Mouse (Mus musculus): ENCODE measurements around the gene Kcnj8. TPM values are rescaled to one million over a fixed set of nuclear protein-coding genes. Genes with fewer than 3 reads are reported as not detected.

Gene Kcnj8
- 0.70 and 1.4 TPM in 2 replicates for polyA plus RNA-seq (2016; fragmentation: Nextera tagmentation; extraction: Ambion mirVana)

DNA sequence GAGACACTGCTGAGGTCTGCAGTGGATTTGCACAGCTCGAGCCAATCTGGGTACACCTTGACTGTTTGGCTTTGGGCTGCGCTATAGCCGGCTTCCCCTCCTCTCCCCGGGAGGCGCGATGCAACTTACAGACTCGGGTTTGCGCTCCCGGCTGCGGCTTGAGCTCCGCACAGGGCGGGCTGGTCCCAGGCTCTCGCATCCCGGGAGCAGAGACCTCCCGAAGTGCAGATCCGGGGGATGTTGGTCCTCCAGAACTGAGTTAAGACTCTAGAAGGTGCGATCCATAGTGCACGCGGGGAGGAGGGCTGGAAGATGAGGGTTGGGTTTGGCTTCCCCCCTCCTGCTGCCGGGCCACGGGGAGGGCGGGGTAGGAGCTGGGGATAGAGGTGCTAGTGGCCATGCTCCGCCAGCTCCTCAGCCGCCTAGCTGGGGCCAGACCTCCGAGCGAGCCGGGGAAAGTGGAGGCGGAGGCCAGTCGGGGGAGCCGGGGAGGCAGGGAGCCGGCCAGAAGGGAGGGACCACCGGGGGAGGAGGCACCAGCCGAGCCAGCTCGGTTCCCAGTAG is at the start of gene Kcnj8:
Kcnj8 (minus strand) TSS at position 560 of the 564 bp plus-strand sequence.
- peak; percentile 81 for DNase-seq (ENCODE audit: low spot score)

GRCm38 (mm10) chr6:142616659-142617058 is 45.2 kb upstream of the Kcnj8 start:
- peaks cover 33% of the 10 kb centered on the region; the same call in 1 of the 2 replicates for H3K36me3 ChIP-seq
- no peak for DNase-seq (ENCODE audit: low spot score)
- H3K4me1 ChIP-seq, result no peaks in the 10 kb centered on the region
- no peaks in the 10 kb centered on the region for H3K27me3 ChIP-seq (ENCODE audit: insufficient read depth, poor library complexity, severe bottlenecking)
- H3K4me3 ChIP-seq, result no peak overlapping the region
- H3K27ac ChIP-seq, result no peak overlapping the region
- WGBS, result 31% methylated on average over 3 of the region's 3 CpGs
- no peaks in the 10 kb centered on the region for H3K9me3 ChIP-seq

More for the DNA sequence above, at the start of gene Kcnj8:
- H3K9me3 ChIP-seq, result no peaks in the 10 kb centered on the region
- H3K27ac ChIP-seq, result peak within 1 kb of the TSS; percentile 65; the same call in 1 of the 2 replicates
- H3K27me3 ChIP-seq (ENCODE audit: insufficient read depth, poor library complexity, severe bottlenecking), result peaks cover 57% of the 10 kb centered on the region
- peaks cover 22% of the 10 kb centered on the region for H3K4me1 ChIP-seq
- H3K4me3 ChIP-seq, result peak within 1 kb of the TSS; percentile 66
- no peaks in the 10 kb centered on the region for H3K36me3 ChIP-seq
- WGBS, result under 1% methylated on average over 34 of the region's 34 CpGs

DNA sequence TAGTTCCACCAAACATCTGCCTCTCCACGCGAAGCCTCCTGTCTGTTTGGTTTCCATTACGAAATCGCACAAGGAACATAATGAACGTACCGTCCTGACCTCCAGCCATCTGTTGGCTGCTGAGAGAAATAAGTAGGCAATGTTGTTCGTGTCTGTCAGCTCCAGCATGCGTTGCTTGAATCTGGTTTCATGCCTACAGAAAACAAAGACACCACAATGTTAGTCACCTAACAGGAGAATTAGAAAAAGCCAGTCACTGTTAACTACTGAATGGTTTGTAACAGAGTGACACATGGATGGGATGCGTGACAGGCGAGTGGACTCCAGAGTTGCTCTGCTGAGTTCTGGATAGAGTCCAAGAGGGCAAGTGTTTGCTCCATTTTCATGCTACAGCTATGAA is 42.9 kb upstream of the Kcnj8 start:
- Histone ChIP-seq H3K4me3 (no peak overlapping the region), H3K36me3 (peaks cover 26% of the 10 kb centered on the region; the same call in 1 of the 2 replicates), H3K9me3 (no peaks in the 10 kb centered on the region), H3K27ac (no peak overlapping the region), H3K4me1 (peaks cover 7% of the 10 kb centered on the region; the same call in 1 of the 2 replicates), H3K27me3 (ENCODE audit: insufficient read depth, poor library complexity, severe bottlenecking) (no peaks in the 10 kb centered on the region)
- no peak for DNase-seq (ENCODE audit: low spot score)
- WGBS, result 88% methylated on average over 10 of the region's 10 CpGs

GRCm38 (mm10) chr6:142612366-142612765 is 41.0 kb upstream of the Kcnj8 start:
- H3K4me1 ChIP-seq, result peaks cover 10% of the 10 kb centered on the region; the same call in 1 of the 2 replicates
- peaks cover 18% of the 10 kb centered on the region; the same call in 1 of the 2 replicates for H3K36me3 ChIP-seq
- H3K27ac ChIP-seq, result no peak overlapping the region
- no peak overlapping the region for H3K4me3 ChIP-seq
- no peak for DNase-seq (ENCODE audit: low spot score)
- H3K9me3 ChIP-seq, result no peaks in the 10 kb centered on the region
- 77% methylated on average over 8 of the region's 8 CpGs for WGBS
- H3K27me3 ChIP-seq (ENCODE audit: insufficient read depth, poor library complexity, severe bottlenecking), result no peaks in the 10 kb centered on the region

DNA sequence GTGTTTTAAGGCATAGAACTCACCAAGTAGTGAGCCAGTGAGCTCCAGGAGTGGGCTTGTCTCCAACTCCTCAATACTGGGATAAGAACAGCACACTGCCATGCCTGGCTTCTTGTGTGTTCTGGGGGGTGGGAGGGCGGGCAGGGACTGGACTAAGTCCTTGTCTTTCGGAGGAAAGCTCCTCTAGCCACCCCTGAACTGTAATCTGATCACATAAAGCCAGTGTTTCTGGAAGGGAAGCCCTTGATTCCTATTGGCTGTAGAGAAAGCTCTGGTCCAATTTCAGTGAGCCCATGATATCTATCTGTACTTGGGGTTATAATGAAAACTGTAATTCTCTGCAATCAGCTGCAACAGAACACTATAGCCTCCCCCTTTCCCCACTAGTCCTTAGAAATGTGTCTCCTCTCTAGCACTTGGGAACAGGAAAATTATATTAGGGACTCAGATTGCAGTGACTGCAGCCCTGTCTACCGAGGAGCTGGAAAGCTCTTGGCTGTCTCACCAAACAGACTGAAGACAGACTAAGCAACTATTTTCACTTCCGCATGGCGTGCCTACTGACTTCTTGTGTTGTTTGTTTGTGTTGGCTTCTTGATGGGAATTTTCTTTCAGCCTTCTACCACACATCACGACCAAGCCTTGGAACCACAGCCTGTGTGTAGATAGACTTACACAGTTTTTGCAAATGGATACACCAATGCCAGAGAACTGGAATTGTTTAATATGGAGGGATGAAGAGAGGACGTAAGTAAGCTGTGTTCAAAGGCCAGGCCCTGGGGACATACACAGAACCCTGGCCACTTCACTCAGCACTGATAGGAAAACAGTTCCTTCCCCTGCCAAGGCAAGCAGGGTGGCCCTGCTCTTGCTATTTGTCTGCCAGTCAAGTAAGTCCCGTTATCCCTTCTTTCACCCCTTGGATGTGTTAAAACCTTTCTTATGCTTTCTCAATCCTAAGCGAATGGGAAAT is 38.3 kb upstream of the Kcnj8 start:
- Histone ChIP-seq H3K36me3 (peaks cover 20% of the 10 kb centered on the region; the same call in 1 of the 2 replicates), H3K27me3 (ENCODE audit: insufficient read depth, poor library complexity, severe bottlenecking) (no peaks in the 10 kb centered on the region), H3K4me3 (no peak overlapping the region), H3K4me1 (peaks cover 14% of the 10 kb centered on the region; the same call in 1 of the 2 replicates), H3K9me3 (no peaks in the 10 kb centered on the region), H3K27ac (0 out of 2 replicates have a peak overlapping the region, but pooled peaks have one; percentile 8)
- 61% methylated on average over 9 of the region's 9 CpGs for WGBS
- no peak for DNase-seq (ENCODE audit: low spot score)

DNA sequence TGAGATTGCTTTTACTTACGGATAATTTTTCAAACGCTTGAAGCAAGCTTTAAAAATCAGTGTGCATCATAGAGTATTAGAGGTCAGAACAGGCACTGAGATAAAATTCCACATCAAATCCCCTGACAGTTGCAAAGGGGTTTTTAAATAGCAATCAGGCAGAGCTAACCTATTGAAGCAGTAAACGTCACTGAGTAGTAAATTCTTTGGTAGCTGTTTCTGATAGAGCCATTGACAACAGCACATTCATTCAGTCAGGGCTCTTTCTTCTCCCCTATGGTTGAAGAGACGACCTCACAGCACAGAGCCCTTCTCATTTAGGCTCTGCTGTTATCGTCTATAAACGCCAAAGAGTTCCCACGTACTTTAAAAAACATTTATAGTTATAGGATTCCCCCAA is 35.7 kb upstream of the Kcnj8 start:
- peaks cover 14% of the 10 kb centered on the region; the same call in 1 of the 2 replicates for H3K4me1 ChIP-seq
- WGBS, result 53% methylated on average over 7 of the region's 7 CpGs
- H3K9me3 ChIP-seq, result no peaks in the 10 kb centered on the region
- peaks cover 16% of the 10 kb centered on the region; the same call in 1 of the 2 replicates for H3K36me3 ChIP-seq
- no peaks in the 10 kb centered on the region for H3K27me3 ChIP-seq (ENCODE audit: insufficient read depth, poor library complexity, severe bottlenecking)
- H3K4me3 ChIP-seq, result no peak overlapping the region
- H3K27ac ChIP-seq, result peak overlapping the region; percentile 16; the same call in 1 of the 2 replicates
- no peak for DNase-seq (ENCODE audit: low spot score)

DNA sequence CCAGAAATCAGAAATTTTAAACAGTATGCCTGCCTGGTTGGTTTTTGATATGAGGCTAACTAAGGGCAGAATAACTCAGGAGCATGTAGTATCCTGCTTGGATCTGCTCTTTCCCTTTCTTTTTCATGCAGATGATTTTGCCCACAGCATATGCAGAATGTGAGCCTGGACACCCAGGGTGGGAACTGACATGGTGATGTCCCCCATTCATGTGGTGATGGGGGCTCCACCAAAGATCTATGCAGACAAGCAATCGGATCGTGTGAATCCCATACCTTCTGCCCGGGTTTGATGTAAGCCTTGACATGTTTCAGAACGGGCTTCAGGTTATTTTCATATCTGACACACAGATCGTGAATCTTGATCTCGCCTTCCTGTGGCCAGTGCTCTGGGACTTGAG is 31.4 kb upstream of the Kcnj8 start:
- Histone ChIP-seq H3K4me1 (peaks cover 4% of the 10 kb centered on the region; the same call in 1 of the 2 replicates), H3K4me3 (no peak overlapping the region), H3K9me3 (no peaks in the 10 kb centered on the region), H3K36me3 (peaks cover 34% of the 10 kb centered on the region), H3K27me3 (ENCODE audit: insufficient read depth, poor library complexity, severe bottlenecking) (no peaks in the 10 kb centered on the region), H3K27ac (no peak overlapping the region)
- no peak for DNase-seq (ENCODE audit: low spot score)
- WGBS, result 76% methylated on average over 6 of the region's 6 CpGs

DNA sequence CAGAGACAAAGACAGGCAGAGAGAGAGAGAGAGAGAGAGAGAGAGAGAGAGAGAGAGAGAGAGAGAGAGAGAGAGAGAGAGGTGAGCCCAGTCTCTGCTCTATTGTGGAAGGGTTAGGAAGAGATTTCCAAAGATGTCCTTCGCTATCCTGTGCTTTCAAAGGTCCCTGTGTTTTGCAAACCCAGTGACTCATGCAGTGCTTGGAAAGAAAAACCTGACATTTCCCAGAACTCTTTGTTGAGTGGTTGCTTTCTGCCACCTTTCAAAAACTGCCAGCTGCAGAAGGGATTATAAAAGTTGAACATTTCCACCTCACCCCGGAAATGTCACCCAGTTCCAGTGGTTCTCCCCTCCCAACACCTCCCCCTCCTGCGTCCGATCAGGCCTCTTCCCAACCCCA is 7.4 kb upstream of the Kcnj8 start:
- H3K9me3 ChIP-seq, result no peaks in the 10 kb centered on the region
- WGBS, result 68% methylated on average over 4 of the region's 4 CpGs
- H3K4me3 ChIP-seq, result no peak overlapping the region
- peaks cover 11% of the 10 kb centered on the region; the same call in 1 of the 2 replicates for H3K27me3 ChIP-seq (ENCODE audit: insufficient read depth, poor library complexity, severe bottlenecking)
- H3K27ac ChIP-seq, result no peak overlapping the region
- H3K36me3 ChIP-seq, result no peaks in the 10 kb centered on the region
- no peak for DNase-seq (ENCODE audit: low spot score)
- no peaks in the 10 kb centered on the region for H3K4me1 ChIP-seq

DNA sequence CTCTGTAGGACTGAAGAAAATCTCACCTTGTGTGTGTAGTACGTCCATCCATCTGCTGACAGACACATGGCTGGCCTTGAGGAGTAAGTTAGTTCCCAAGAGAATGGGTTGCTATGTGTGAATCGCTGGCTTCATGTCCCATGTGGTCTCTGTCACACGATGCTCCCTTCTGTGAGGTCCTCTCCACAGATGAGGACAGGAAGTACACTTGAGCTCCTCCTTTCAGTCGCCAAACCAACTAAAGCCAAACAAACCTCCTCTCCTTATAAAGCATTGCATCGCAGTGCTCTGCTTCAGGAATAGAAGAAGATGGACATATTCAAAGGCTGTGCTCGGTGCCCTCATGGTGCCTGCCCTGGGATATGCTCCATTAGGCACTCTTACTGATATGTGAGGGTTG is 6.4 kb upstream of the Kcnj8 start:
- 75% methylated on average over 6 of the region's 6 CpGs for WGBS
- peaks cover 20% of the 10 kb centered on the region for H3K27me3 ChIP-seq (ENCODE audit: insufficient read depth, poor library complexity, severe bottlenecking)
- H3K9me3 ChIP-seq, result no peaks in the 10 kb centered on the region
- DNase-seq (ENCODE audit: low spot score), result no peak
- no peaks in the 10 kb centered on the region for H3K36me3 ChIP-seq
- H3K4me1 ChIP-seq, result no peaks in the 10 kb centered on the region
- H3K4me3 ChIP-seq, result no peak overlapping the region
- H3K27ac ChIP-seq, result no peak overlapping the region

DNA sequence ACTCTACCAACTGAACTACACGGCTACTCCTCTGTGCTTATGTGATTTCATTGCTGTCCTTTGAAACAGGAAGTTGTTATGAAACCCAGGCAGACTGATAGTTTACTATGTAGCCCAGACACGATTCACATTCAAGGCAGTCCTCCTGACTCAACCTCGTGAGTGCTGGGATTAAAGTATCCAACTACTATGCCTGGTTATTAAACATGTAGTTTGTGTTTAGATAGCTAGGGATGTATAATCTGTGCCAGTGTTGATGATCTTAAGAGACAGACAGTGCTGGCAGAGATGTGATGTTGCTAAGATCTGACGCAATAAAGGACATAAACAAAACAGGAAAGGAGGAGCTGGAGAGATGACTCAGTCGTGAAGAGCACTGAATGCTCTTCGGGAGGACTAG is 1.5 kb upstream of the Kcnj8 start:
- Histone ChIP-seq H3K36me3 (no peaks in the 10 kb centered on the region), H3K4me1 (peaks cover 12% of the 10 kb centered on the region; the same call in 1 of the 2 replicates), H3K27ac (no peak overlapping the region), H3K4me3 (no peak overlapping the region), H3K9me3 (no peaks in the 10 kb centered on the region), H3K27me3 (ENCODE audit: insufficient read depth, poor library complexity, severe bottlenecking) (peaks cover 56% of the 10 kb centered on the region)
- WGBS, result 56% methylated on average over 6 of the region's 6 CpGs
- no peak for DNase-seq (ENCODE audit: low spot score)

- H3K9me3 ChIP-seq, result no peaks in the 10 kb centered on the region
- DNase-seq (ENCODE audit: low spot score), result no peak
- no peaks in the 10 kb centered on the region for H3K36me3 ChIP-seq
- WGBS, result 4% methylated on average over 21 of the region's 21 CpGs
- H3K4me3 ChIP-seq, result peak overlapping the region; percentile 66
- peaks cover 55% of the 10 kb centered on the region for H3K27me3 ChIP-seq (ENCODE audit: insufficient read depth, poor library complexity, severe bottlenecking)
- peak overlapping the region; percentile 65; the same call in 1 of the 2 replicates for H3K27ac ChIP-seq
- H3K4me1 ChIP-seq, result peaks cover 22% of the 10 kb centered on the region
Measured at GRCm38 (mm10) chr6:142571629-142572360, 381 bp upstream of the Kcnj8 start.

GRCm38 (mm10) chr6:142570046-142570770 is 1.2 kb downstream of the Kcnj8 start:
- H3K27me3 ChIP-seq (ENCODE audit: insufficient read depth, poor library complexity, severe bottlenecking), result peaks cover 64% of the 10 kb centered on the region
- no peak overlapping the region for H3K27ac ChIP-seq
- 9% methylated on average over 30 of the region's 30 CpGs for WGBS

More at GRCm38 (mm10) chr6:142570046-142570770, 1.2 kb downstream of the Kcnj8 start:
- H3K9me3 ChIP-seq, result no peaks in the 10 kb centered on the region
- no peak for DNase-seq (ENCODE audit: low spot score)
- peaks cover 22% of the 10 kb centered on the region for H3K4me1 ChIP-seq
- peak overlapping the region; percentile 66 for H3K4me3 ChIP-seq
- H3K36me3 ChIP-seq, result no peaks in the 10 kb centered on the region

Measured in heart, embryonic 10.5 days (tissue).